Mouse (Mus musculus): Measurements from ENCODE around the gene Olfr976.
"Not testable (repeated sequence)": the region's sequence is repeated elsewhere in the genome, so short reads cannot be mapped to it uniquely, and the experiment has no call there.

Gene Olfr976

GRCm38 (mm10) chr9:39961033-39961432, at the start of gene Olfr976:
Gene Olfr976, minus strand, starts transcription at chr9:39961133.
- not testable (repeated sequence) for DNase-seq

DNA sequence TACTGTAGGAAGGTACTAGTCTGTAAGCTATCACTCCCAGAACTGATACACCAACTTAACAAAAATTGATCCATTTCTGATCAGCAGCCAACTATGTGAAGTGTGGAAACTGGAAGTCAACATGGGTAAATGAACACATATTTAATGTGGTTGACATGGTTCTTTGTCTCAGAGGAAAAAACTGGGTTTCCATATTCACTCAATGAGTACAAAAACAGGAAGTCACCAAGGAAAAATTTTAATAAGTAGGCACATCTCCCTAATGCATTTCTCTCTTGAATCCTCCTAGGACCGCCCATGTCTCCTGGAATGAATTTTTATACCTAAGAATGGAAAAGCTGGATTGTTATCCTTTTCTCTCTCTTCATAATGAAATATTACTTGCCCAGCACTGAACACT, 48.5 kb upstream of the Olfr976 start, which contains the start of gene Olfr980:
Olfr980 (minus strand) TSS at position 101 of the 400 bp plus-strand sequence.
- no peak for DNase-seq

- no peak for DNase-seq
These were observed 42.4 kb upstream of the Olfr976 start, which contains the start of gene Olfr979 for GRCm38 (mm10) chr9:40003365-40003764. Gene Olfr979, minus strand, starts transcription at chr9:40003465.

- DNase-seq, result no peak
These were observed 30.9 kb upstream of the Olfr976 start, which contains the start of gene Olfr978 for GRCm38 (mm10) chr9:39991813-39992212. Gene Olfr978, plus strand, starts transcription at chr9:39992113.

- not testable (repeated sequence) for DNase-seq
These were observed 15.7 kb upstream of the Olfr976 start for GRCm38 (mm10) chr9:39976581-39977145.

DNA sequence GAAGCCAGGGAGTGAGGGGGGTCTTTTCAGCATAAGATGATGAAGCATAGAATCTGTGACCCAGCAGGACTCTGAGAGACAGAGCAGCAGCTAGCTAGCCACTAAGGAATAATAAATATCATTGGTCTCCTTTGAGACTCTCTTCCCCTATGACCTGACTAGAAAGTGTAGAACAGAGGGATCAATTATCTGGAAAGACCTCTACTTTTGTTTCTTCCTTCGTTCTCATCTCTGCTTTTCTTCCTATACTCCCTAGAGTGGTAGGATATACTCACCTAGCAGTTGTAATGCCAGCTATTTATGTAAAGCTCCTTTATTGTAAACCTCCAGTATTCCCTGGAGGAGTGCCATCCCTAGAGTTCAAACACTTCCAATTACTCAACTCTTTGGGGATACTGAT, 9.0 kb downstream of the Olfr976 start, which contains the start of gene Olfr975:
Olfr975 (minus strand) TSS at position 101 of the 400 bp plus-strand sequence.
- DNase-seq, result no peak

DNA sequence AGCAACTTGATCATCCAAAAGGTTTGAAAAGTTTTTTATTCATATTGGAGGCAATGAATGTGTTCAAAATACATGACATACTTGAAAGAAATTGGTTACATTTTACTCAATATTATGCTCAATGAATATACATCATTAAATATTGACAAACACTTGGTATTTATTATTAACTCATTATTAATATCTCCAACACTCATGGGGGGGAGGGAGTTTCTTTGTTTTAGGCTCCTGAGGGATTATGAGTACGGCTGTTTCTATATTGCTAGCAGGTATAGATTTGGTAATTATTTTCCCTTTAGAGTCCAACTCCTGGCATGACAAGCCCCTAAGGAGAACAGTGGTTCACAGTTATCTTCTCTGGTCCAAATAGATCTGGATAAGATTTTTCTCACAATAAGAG, 23.7 kb downstream of the Olfr976 start, which contains the start of gene Olfr974:
Olfr974 (plus strand) TSS at position 301 of the 400 bp plus-strand sequence.
- no peak for DNase-seq

DNA sequence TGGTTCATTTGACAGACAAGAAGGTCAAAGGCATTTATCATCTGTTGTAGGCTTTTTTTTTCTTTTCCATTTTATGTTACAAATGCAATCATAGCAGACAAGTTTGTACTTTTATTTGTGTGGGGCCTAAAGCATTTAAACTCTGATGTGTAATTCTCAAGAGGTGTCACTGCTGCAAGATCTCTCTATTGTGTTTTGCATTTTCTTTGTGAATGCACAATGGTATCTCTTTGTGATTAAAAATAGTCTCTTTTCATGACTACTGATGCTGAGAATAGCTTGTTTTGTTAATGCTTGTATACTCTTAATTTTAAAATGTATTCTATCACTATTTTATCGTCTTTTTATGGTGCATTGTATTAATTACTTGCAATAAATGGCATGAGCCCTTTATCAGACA, 32.1 kb downstream of the Olfr976 start:
- DNase-seq, result not testable (repeated sequence)

GRCm38 (mm10) chr9:39927975-39928836, 32.7 kb downstream of the Olfr976 start:
- DNase-seq, result not testable (repeated sequence)

DNA sequence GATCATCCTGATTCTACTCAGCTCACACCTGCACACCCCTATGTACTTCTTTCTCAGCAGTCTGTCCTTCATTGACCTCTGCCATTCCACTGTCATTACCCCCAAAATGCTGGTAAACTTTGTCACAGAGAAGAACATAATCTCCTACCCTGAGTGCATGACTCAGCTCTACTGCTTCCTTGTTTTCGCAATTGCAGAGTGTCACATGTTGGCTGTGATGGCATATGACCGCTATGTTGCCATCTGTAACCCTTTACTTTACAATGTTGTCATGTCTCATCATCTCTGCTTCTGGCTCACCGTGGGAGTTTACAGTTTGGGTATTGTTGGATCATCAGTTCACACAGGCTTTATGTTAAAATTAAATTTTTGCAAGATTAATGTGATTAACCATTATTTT, 51.0 kb downstream of the Olfr976 start:
- no peak for DNase-seq

DNA sequence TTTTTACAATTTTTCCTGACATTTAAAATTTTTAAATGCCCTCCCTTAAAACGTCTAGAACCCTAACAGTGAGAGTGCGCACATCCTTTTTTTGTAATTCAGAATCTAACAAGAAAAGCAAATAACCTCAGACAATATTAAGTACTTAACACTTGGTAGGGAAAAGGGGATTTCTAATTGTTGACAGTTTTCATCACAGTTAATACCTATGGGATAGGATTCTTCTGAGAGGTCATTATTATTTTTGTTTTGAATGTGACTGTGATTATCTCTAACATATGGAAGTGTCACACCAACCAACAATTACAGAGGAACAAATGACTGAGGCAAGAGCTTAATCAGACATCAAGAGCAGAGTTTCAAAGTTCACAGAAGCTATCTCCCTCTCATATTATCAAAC, 53.9 kb downstream of the Olfr976 start, which contains the start of gene Olfr229:
Olfr229 (plus strand) TSS at position 301 of the 400 bp plus-strand sequence.
- DNase-seq, result no peak

- DNase-seq, result no peak
These were observed 55.8 kb downstream of the Olfr976 start for GRCm38 (mm10) chr9:39905106-39905505.

Measured in thymus, postnatal 14 days (tissue).